Mouse (Mus musculus): ENCODE data around the gene Bod1l.
A peak's percentile ranks its signal among the peaks of the same experiment; 100 is the strongest.

Bod1l gene

GRCm38 (mm10) chr5:41844147-41844529 lies at the start of gene Bod1l:
Bod1l (minus strand) TSS chr5:41844315.
- peak; percentile 96 for DNase-seq

GRCm38 (mm10) chr5:41893351-41893750 lies 49.2 kb upstream of the Bod1l start:
- no peak for DNase-seq

- no peak for DNase-seq
These were observed 46.8 kb upstream of the Bod1l start for GRCm38 (mm10) chr5:41890871-41891270.

- no peak for DNase-seq
These were observed 45.2 kb upstream of the Bod1l start for GRCm38 (mm10) chr5:41889245-41889849.

- no peak for DNase-seq
These were observed 44.7 kb upstream of the Bod1l start for GRCm38 (mm10) chr5:41888834-41889233.

- peak; percentile 78 for DNase-seq
These were observed 43.6 kb upstream of the Bod1l start for GRCm38 (mm10) chr5:41887738-41888137.

- DNase-seq: peak; percentile 46
These were observed 40.4 kb upstream of the Bod1l start for GRCm38 (mm10) chr5:41884563-41884962.

GRCm38 (mm10) chr5:41871164-41871563 lies 27.0 kb upstream of the Bod1l start:
- no peak for DNase-seq

- no peak for DNase-seq
These were observed 11.7 kb upstream of the Bod1l start for GRCm38 (mm10) chr5:41855781-41856180.

GRCm38 (mm10) chr5:41845558-41845937 lies 1.4 kb upstream of the Bod1l start:
- DNase-seq: no peak

- DNase-seq: peak; percentile 20
These were observed 874 bp upstream of the Bod1l start for GRCm38 (mm10) chr5:41844820-41845557.

GRCm38 (mm10) chr5:41843419-41844146 lies 532 bp downstream of the Bod1l start:
- peak; percentile 4 for DNase-seq

GRCm38 (mm10) chr5:41842681-41843080 lies 1.4 kb downstream of the Bod1l start:
- DNase-seq: peak; percentile 42

- no peak for DNase-seq
These were observed 2.4 kb downstream of the Bod1l start for GRCm38 (mm10) chr5:41841735-41842134.

- DNase-seq: no peak
These were observed 14.0 kb downstream of the Bod1l start for GRCm38 (mm10) chr5:41830100-41830499.

- no peak for DNase-seq
These were observed 23.0 kb downstream of the Bod1l start for GRCm38 (mm10) chr5:41821158-41821557.

- DNase-seq: no peak
These were observed 23.6 kb downstream of the Bod1l start for GRCm38 (mm10) chr5:41820530-41820929.

GRCm38 (mm10) chr5:41812516-41812915 lies 31.6 kb downstream of the Bod1l start:
- DNase-seq: no peak

GRCm38 (mm10) chr5:41811279-41811678 lies 32.8 kb downstream of the Bod1l start:
- no peak for DNase-seq

- DNase-seq: no peak
These were observed 36.7 kb downstream of the Bod1l start for GRCm38 (mm10) chr5:41807383-41807782.

GRCm38 (mm10) chr5:41806176-41806575 lies 37.9 kb downstream of the Bod1l start:
- no peak for DNase-seq

- no peak for DNase-seq
These were observed 39.0 kb downstream of the Bod1l start for GRCm38 (mm10) chr5:41805085-41805484.

GRCm38 (mm10) chr5:41804643-41805042 lies 39.5 kb downstream of the Bod1l start:
- DNase-seq: no peak

- DNase-seq: no peak
These were observed 42.5 kb downstream of the Bod1l start for GRCm38 (mm10) chr5:41801622-41802021.
